Mouse (Mus musculus): Measurements from ENCODE around the gene Mei1.

The Mei1 gene

DNA sequence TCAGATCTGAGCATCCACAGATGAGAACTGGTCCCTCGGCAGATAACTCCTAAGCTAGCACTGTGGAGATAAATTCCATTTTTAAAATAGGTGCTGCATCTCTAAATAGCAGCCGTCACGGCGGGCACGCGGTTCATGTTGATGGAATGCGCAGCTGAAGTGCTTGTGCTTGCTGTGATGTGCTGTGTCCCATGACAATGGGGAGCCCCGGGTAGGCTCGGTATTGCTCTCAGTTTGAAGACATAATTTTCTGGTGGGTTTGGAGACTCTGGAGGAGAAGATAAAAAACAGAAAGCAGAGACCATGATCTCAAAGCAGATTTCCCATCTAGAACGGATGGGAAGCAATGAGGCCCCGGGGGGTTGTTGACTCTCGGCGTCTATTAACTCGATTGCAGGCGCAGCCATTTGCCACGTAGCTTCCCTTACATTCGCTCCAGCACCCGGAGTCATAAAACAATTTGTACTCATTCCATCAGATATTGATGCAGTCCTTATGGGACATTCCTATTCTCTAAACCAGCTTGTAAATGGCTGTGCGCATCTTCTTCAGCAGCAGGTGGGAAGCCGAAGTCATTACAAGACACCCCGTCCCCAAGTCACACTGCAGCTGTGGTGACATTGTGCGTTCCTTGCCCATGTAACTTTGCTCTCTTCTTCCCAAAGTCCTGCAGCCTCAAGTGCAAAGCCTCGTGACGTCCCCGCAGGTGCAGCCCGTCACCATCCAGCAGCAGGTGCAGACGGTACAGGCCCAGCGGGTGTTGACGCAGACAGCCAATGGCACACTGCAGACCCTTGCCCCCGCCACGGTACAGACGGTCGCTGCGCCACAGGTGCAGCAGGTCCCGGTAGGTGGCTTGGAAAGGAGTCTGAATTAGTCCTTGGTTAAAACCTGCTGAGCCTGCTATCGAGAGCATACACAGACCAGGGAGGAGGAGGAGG lies 100.9 kb downstream of the Mei1 start:
- no peak for DNase-seq (ENCODE audit: low spot score in 2 of 2)

DNA sequence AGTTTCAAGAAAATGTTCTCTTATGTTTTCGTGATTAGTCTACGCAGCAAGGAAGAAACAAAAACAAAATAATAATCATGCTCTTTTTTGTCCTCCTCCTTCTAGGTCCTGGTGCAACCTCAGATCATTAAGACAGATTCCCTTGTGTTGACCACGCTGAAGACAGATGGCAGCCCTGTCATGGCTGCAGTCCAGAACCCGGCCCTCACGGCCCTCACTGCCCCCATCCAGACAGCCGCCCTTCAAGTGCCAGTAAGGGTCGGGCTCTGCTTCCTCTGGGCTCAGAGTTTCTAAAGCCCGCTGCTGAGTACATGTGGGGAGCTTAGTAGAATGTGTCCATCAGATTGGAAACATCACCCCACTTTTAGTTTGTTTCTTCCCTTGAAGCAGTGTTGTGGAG lies 102.9 kb downstream of the Mei1 start:
- no peak for DNase-seq (ENCODE audit: low spot score in 2 of 2)

DNA sequence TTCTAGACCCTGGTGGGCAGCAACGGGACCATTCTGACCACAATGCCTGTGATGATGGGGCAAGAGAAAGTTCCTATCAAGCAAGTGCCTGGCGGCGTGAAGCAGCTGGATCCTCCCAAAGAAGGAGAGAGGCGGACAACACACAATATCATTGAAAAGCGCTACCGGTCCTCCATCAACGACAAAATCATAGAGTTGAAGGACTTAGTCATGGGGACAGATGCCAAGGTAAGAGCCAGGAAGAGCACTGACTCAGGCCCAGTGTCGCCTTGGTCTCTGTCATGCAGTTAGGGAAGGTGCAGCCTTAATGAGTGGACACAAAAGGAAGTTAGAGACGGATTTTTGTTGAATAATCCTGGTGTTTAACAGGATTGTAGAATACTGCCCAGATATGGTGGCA lies 105.3 kb downstream of the Mei1 start:
- DNase-seq (ENCODE audit: low spot score in 2 of 2), result no peak
